Mouse (Mus musculus) embryonic fibroblast, embryonic 13.5 days (primary cell): ENCODE measurements around the gene Nudt2.

Experiments used
- CTCF ChIP-seq: IDR thresholded peaks from 2 replicates; pipeline ENCODE4 v1.5.1; 2011; ENCODE audit warnings: mild to moderate bottlenecking, control low read depth, low read length, moderate library complexity, borderline replicate concordance; ENCODE audit not compliant: insufficient read depth
- POLR2A ChIP-seq: IDR thresholded peaks from 2 replicates; pipeline ENCODE4 v1.6.1; 2011; ENCODE audit warnings: low read depth, mild to moderate bottlenecking, control low read depth, low read length, moderate library complexity

DNA sequence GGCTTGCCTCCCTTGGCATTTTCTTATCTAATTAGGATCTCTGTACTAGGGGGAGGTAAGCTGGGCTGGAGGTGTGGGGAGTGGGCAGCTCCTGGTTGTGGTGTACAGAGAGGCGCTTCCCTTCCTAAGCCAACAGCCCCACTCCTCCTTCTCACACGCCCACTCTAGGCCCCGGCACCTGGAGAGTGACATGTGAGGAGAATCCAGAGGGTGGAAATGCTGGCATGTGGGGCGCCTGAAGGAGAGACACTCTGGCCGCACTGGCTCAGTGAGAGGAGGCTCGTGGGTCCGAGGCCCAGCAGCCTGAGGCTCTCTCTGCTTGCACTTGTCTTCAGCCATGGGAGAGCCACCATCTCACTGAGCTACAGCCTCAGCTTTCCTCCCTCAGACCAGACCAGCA lies 53.4 kb downstream of the Nudt2 start:
- TF ChIP-seq CTCF: no peak
- no peak for TF ChIP-seq POLR2A
